Mouse (Mus musculus): Measurements from ENCODE around the gene Pepd. TPM values are rescaled to one million over a fixed set of nuclear protein-coding genes. Genes with fewer than 3 reads are reported as not detected.

Pepd gene
- total RNA-seq, 2 experiments from 2014 or later: 26.5 to 27.3 TPM

- DNase-seq (ENCODE audit: low spot score): peak; percentile 11
Observed at GRCm38 (mm10) chr7:34930263-34930757, 18.1 kb downstream of the Pepd start.

DNA sequence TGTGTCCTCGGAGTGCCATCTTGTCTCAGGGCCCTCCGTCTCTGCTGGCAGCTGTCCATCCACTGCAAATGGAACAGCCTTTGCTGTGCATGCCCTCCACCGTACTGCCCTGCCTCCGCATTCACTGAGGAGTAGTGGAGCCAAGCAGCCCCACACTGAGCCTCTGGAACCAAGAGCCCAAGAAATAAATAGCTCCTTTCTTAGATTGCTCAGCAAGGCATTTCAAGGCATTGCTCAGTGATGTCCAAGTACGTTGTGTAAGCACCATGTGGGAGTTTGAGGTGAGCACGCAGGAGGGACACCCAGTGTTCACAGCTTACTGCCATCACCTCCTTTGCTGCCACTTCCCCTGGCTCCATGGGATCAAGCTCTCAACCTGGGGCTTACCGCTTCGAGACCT, 20.5 kb downstream of the Pepd start:
- DNase-seq (ENCODE audit: low spot score): no peak

GRCm38 (mm10) chr7:34933142-34933541, 21.0 kb downstream of the Pepd start:
- no peak for DNase-seq (ENCODE audit: low spot score)

- DNase-seq (ENCODE audit: low spot score): no peak
Observed at GRCm38 (mm10) chr7:34936347-34936746, 24.2 kb downstream of the Pepd start.

GRCm38 (mm10) chr7:34938636-34939261, 26.6 kb downstream of the Pepd start:
- no peak for DNase-seq (ENCODE audit: low spot score)

DNA sequence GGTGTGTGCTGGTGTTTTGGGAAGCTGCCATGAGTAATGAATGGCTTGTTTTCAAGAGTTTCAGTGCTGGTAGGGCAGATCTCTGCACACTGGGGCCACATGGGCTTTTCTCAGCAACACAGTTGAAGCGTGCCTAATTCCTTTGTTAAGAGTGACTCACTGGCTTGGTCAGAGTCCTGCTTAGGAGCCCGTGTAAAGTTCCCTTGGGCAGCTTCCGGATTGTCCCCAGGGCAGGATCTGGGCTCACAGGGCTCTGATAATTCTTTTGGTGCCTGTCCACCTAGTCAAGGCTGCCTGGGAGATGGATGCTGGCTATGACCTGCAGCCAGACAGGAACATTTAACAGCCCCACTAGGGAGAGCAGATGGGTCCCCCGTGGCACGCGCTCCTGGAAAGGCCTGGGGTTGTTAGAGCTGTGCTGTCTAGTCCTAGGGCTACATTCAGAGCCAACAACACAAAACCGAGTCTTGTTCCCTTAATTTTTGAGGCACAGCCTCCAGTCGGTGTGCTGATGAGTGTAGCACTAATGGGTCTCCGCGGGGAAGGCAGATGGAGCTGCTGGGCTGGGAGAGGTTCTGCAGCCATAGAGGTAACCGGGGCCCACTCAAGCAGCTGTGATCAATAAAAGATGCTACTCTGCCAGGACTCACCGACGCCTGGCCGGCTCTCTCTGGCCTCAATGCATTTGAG, 27.2 kb downstream of the Pepd start:
- peak; percentile 53 for DNase-seq (ENCODE audit: low spot score)

DNA sequence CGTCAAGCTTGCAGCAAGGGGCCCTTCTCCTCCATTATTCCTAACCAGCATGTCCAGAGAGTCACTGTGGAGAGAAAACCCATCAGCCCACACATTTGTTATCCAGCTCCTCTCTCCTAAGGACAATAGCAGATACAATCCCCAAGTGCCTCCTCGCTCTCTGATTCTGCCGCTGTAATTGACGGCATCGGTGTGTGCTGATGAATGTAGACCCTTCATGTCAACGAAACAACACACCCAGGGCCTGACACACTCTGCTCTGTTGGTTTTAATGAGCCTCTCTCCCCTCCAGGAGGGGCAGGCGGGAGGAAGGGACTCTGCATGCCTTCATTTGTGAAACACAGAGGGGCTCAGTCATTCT, 27.8 kb downstream of the Pepd start:
- no peak for DNase-seq (ENCODE audit: low spot score)

GRCm38 (mm10) chr7:34943581-34944123, 31.5 kb downstream of the Pepd start:
- DNase-seq (ENCODE audit: low spot score): no peak

GRCm38 (mm10) chr7:34946269-34946925, 34.2 kb downstream of the Pepd start:
- no peak for DNase-seq (ENCODE audit: low spot score)

DNA sequence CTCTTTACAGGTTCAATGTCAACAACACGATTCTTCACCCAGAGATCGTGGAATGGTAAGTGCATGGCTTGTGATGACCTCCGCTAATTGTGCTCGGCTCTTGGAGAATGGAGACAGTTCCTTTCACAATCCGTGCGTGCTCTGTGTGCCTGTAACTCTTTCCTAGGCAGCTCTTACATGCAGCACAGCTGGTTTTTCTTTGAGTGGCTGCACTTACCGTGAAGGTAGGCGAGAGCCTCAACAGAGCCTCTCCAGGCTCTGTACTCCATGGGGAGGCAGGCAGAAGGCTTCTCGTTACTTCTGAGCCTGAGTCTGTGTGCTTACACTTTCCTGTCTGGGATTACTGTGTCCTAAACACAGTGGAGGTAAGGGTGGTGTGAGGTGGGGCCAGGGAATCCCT, 42.4 kb downstream of the Pepd start:
- DNase-seq (ENCODE audit: low spot score): no peak

- DNase-seq (ENCODE audit: low spot score): peak; percentile 2
Observed at GRCm38 (mm10) chr7:34955295-34955694, 43.1 kb downstream of the Pepd start.

GRCm38 (mm10) chr7:34957138-34957537, 45.0 kb downstream of the Pepd start:
- DNase-seq (ENCODE audit: low spot score): no peak

- DNase-seq (ENCODE audit: low spot score): peak; percentile 19
Observed at GRCm38 (mm10) chr7:34963889-34964645, 51.9 kb downstream of the Pepd start.

GRCm38 (mm10) chr7:34967362-34967761, 55.2 kb downstream of the Pepd start:
- DNase-seq (ENCODE audit: low spot score): no peak

GRCm38 (mm10) chr7:34968749-34969433, 56.7 kb downstream of the Pepd start:
- no peak for DNase-seq (ENCODE audit: low spot score)

- DNase-seq (ENCODE audit: low spot score): no peak
Observed at GRCm38 (mm10) chr7:34971826-34972225, 59.6 kb downstream of the Pepd start.

GRCm38 (mm10) chr7:34972990-34973440, 60.8 kb downstream of the Pepd start:
- DNase-seq (ENCODE audit: low spot score): no peak

DNA sequence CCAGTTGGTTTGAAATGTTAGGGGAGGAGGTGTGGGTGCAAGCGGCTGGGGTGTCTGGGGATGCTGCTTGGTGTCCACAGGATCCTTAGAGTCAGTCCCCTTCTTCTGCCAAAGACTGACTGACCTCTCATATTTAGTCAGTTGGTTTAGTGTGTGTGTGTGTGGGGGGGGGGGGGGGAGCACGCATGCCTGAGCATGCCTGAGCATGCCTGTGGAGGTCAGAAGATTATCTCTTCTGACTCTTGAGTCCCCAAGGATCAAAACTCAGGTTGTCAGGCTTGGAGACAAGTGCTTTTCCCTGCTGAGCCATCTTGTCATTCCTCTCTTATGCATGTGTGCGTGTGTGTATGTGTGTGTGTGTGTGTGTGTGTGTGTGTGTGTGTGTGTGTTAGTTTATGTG, 61.7 kb downstream of the Pepd start:
- no peak for DNase-seq (ENCODE audit: low spot score)

- DNase-seq (ENCODE audit: low spot score): no peak
Observed at GRCm38 (mm10) chr7:34975913-34976312, 63.7 kb downstream of the Pepd start.

DNA sequence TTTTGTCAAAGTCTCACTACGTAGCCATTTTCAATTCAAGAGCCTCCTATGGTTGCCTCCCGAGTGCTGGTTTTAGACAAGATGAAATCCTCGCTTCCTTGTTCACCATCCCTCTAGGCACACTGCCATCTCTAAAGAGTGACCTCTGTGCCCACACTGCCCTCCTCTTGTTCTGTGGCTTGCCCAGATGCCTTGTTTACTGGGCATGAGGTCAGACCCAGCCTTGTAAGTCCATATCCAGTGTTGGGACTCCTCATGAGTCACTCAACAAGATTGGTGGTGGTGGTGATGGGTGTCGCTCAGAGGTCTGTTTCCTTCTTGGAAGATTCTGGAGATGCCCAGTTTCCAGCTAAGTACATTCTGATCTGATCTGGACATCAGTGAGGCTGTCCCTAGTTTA, 65.2 kb downstream of the Pepd start:
- no peak for DNase-seq (ENCODE audit: low spot score)

- DNase-seq (ENCODE audit: low spot score): no peak
Observed at GRCm38 (mm10) chr7:34981803-34982202, 69.6 kb downstream of the Pepd start.
